Mouse (Mus musculus) cortical plate, adult 2 months (tissue): ENCODE data around the gene Tmcc2.

Source experiments
- CTCF ChIP-seq: fragments of 200-500 bp; IDR thresholded peaks from 2 replicates; pipeline ENCODE4 v1.5.1; 2011; ENCODE audit warnings: mild to moderate bottlenecking, control low read depth, low read length; ENCODE audit not compliant: insufficient read depth; ENCODE audit errors: extremely low read depth
- POLR2A ChIP-seq: fragments of 200-500 bp; IDR thresholded peaks from 2 replicates; pipeline ENCODE4 v1.6.1; 2011; ENCODE audit warnings: mild to moderate bottlenecking, low read length, control low read depth; ENCODE audit not compliant: insufficient read depth; ENCODE audit errors: extremely low read depth

GRCm38 (mm10) chr1:132317413-132317812 lies 73.7 kb downstream of the Tmcc2 start:
- TF ChIP-seq CTCF, result no peak
- TF ChIP-seq POLR2A, result no peak
